Mouse (Mus musculus): ENCODE measurements around the gene Cmss1. TPM values are rescaled to one million over a fixed set of nuclear protein-coding genes. Genes with fewer than 3 reads are reported as not detected.

Gene Cmss1
- polyA plus RNA-seq, 1 experiment from 2014 or later = 35.4 TPM

- Histone ChIP-seq H3K4me3 (no peak overlapping the region), H3K27ac (no peak overlapping the region), H3K4me2 (no peak overlapping the region), H3K36me3 (no peaks in the 10 kb centered on the region), H3K4me1 (replicated peaks) (peaks cover 4% of the 10 kb centered on the region; the same call in 1 of the 2 replicates), H3K9ac (no peak overlapping the region), H3K27me3 (no peaks in the 10 kb centered on the region), H3K9me3 (replicated peaks) (no peaks in the 10 kb centered on the region)
- 65% methylated on average over 4 of the region's 4 CpGs for WGBS
- no peak for ATAC-seq (replicated peaks; ENCODE audit: insufficient number of reproducible peaks, insufficient read depth, low FRiP score, low read depth)
Observed at GRCm38 (mm10) chr16:57317127-57317526, 289.5 kb downstream of the Cmss1 start.

- Histone ChIP-seq H3K27ac (no peak overlapping the region), H3K27me3 (no peaks in the 10 kb centered on the region), H3K9me3 (replicated peaks) (no peaks in the 10 kb centered on the region), H3K36me3 (no peaks in the 10 kb centered on the region), H3K4me3 (no peak overlapping the region), H3K4me2 (no peak overlapping the region), H3K9ac (no peak overlapping the region), H3K4me1 (replicated peaks) (peaks cover 4% of the 10 kb centered on the region; the same call in 1 of the 2 replicates)
- ATAC-seq (replicated peaks; ENCODE audit: insufficient number of reproducible peaks, insufficient read depth, low FRiP score, low read depth) = no peak
- 78% methylated on average over 9 of the region's 9 CpGs for WGBS
Observed at GRCm38 (mm10) chr16:57315026-57315425, 291.6 kb downstream of the Cmss1 start.

- ATAC-seq (replicated peaks; ENCODE audit: insufficient number of reproducible peaks, insufficient read depth, low FRiP score, low read depth) = no peak
- H3K4me2 ChIP-seq = no peak overlapping the region
- H3K4me3 ChIP-seq = no peak overlapping the region
- no peaks in the 10 kb centered on the region for H3K9me3 ChIP-seq (replicated peaks)
- H3K9ac ChIP-seq = no peak overlapping the region
- peaks cover 4% of the 10 kb centered on the region; the same call in 1 of the 2 replicates for H3K4me1 ChIP-seq (replicated peaks)
- H3K27me3 ChIP-seq = no peaks in the 10 kb centered on the region
- WGBS = 91% methylated on average over 3 of the region's 3 CpGs
- H3K27ac ChIP-seq = no peak overlapping the region
- no peaks in the 10 kb centered on the region for H3K36me3 ChIP-seq
Observed at GRCm38 (mm10) chr16:57314236-57314635, 292.4 kb downstream of the Cmss1 start.

GRCm38 (mm10) chr16:57313487-57313886 lies 293.2 kb downstream of the Cmss1 start:
- no peaks in the 10 kb centered on the region for H3K36me3 ChIP-seq
- no peak overlapping the region for H3K4me2 ChIP-seq
- H3K27ac ChIP-seq = no peak overlapping the region
- 76% methylated on average over 3 of the region's 3 CpGs for WGBS
- no peak overlapping the region for H3K4me3 ChIP-seq
- ATAC-seq (replicated peaks; ENCODE audit: insufficient number of reproducible peaks, insufficient read depth, low FRiP score, low read depth) = no peak
- no peak overlapping the region for H3K9ac ChIP-seq
- peaks cover 4% of the 10 kb centered on the region; the same call in 1 of the 2 replicates for H3K4me1 ChIP-seq (replicated peaks)
- no peaks in the 10 kb centered on the region for H3K9me3 ChIP-seq (replicated peaks)
- H3K27me3 ChIP-seq = no peaks in the 10 kb centered on the region

- Histone ChIP-seq H3K4me1 (replicated peaks) (0 out of 2 replicates have a peak, but pooled peaks cover 4% of the 10 kb centered on the region), H3K27me3 (no peaks in the 10 kb centered on the region), H3K9me3 (replicated peaks) (no peaks in the 10 kb centered on the region), H3K9ac (no peak overlapping the region), H3K4me2 (no peak overlapping the region), H3K27ac (no peak overlapping the region), H3K4me3 (no peak overlapping the region), H3K36me3 (no peaks in the 10 kb centered on the region)
- 78% methylated on average over 2 of the region's 2 CpGs for WGBS
- no peak for ATAC-seq (replicated peaks; ENCODE audit: insufficient number of reproducible peaks, insufficient read depth, low FRiP score, low read depth)
Observed at GRCm38 (mm10) chr16:57312130-57312529, 294.5 kb downstream of the Cmss1 start.

GRCm38 (mm10) chr16:57305463-57305862 lies 301.2 kb downstream of the Cmss1 start:
- ATAC-seq (replicated peaks; ENCODE audit: insufficient number of reproducible peaks, insufficient read depth, low FRiP score, low read depth) = no peak
- no peaks in the 10 kb centered on the region for H3K27me3 ChIP-seq
- H3K4me3 ChIP-seq = no peak overlapping the region
- H3K9me3 ChIP-seq (replicated peaks) = no peaks in the 10 kb centered on the region
- no peak overlapping the region for H3K9ac ChIP-seq
- 58% methylated on average over 6 of the region's 6 CpGs for WGBS
- H3K36me3 ChIP-seq = no peaks in the 10 kb centered on the region
- H3K4me1 ChIP-seq (replicated peaks) = 0 out of 2 replicates have a peak, but pooled peaks cover 6% of the 10 kb centered on the region
- no peak overlapping the region for H3K27ac ChIP-seq
- no peak overlapping the region for H3K4me2 ChIP-seq

GRCm38 (mm10) chr16:57303716-57304115 lies 302.9 kb downstream of the Cmss1 start:
- Histone ChIP-seq H3K27me3 (no peaks in the 10 kb centered on the region), H3K9me3 (replicated peaks) (no peaks in the 10 kb centered on the region), H3K36me3 (no peaks in the 10 kb centered on the region), H3K27ac (no peak overlapping the region), H3K4me2 (no peak overlapping the region), H3K4me3 (no peak overlapping the region), H3K9ac (no peak overlapping the region), H3K4me1 (replicated peaks) (0 out of 2 replicates have a peak, but pooled peaks cover 6% of the 10 kb centered on the region)
- 58% methylated on average over 19 of the region's 19 CpGs for WGBS
- ATAC-seq (replicated peaks; ENCODE audit: insufficient number of reproducible peaks, insufficient read depth, low FRiP score, low read depth) = no peak

GRCm38 (mm10) chr16:57302792-57303698 lies 303.6 kb downstream of the Cmss1 start:
- no peak overlapping the region for H3K4me3 ChIP-seq
- no peak overlapping the region for H3K4me2 ChIP-seq
- H3K27me3 ChIP-seq = no peaks in the 10 kb centered on the region
- no peaks in the 10 kb centered on the region for H3K36me3 ChIP-seq
- no peak overlapping the region for H3K27ac ChIP-seq
- 85% methylated on average over 25 of the region's 25 CpGs for whole genome bisulfite sequencing
- H3K4me1 ChIP-seq (replicated peaks) = 0 out of 2 replicates have a peak, but pooled peaks cover 6% of the 10 kb centered on the region
- no peak overlapping the region for H3K9ac ChIP-seq
- H3K9me3 ChIP-seq (replicated peaks) = no peaks in the 10 kb centered on the region
- no peak for ATAC-seq (replicated peaks; ENCODE audit: insufficient number of reproducible peaks, insufficient read depth, low FRiP score, low read depth)

- no peak overlapping the region for H3K4me2 ChIP-seq
- H3K4me1 ChIP-seq (replicated peaks) = 0 out of 2 replicates have a peak, but pooled peaks cover 6% of the 10 kb centered on the region
- no peak overlapping the region for H3K9ac ChIP-seq
- ATAC-seq (replicated peaks; ENCODE audit: insufficient number of reproducible peaks, insufficient read depth, low FRiP score, low read depth) = no peak
- H3K36me3 ChIP-seq = no peaks in the 10 kb centered on the region
- WGBS = 56% methylated on average over 9 of the region's 9 CpGs
- H3K9me3 ChIP-seq (replicated peaks) = no peaks in the 10 kb centered on the region
- H3K27me3 ChIP-seq = no peaks in the 10 kb centered on the region
- no peak overlapping the region for H3K27ac ChIP-seq
- no peak overlapping the region for H3K4me3 ChIP-seq
Observed at GRCm38 (mm10) chr16:57301512-57302115, 305.1 kb downstream of the Cmss1 start.

- Histone ChIP-seq H3K4me3 (no peak overlapping the region), H3K27me3 (no peaks in the 10 kb centered on the region), H3K4me1 (replicated peaks) (no peaks in the 10 kb centered on the region; the same call in 1 of the 2 replicates), H3K4me2 (no peak overlapping the region), H3K9me3 (replicated peaks) (no peaks in the 10 kb centered on the region), H3K36me3 (no peaks in the 10 kb centered on the region), H3K9ac (no peak overlapping the region), H3K27ac (no peak overlapping the region)
- WGBS = 76% methylated on average over 10 of the region's 10 CpGs
- ATAC-seq (replicated peaks; ENCODE audit: insufficient number of reproducible peaks, insufficient read depth, low FRiP score, low read depth) = no peak
Observed at GRCm38 (mm10) chr16:57295216-57295934, 311.3 kb downstream of the Cmss1 start.

GRCm38 (mm10) chr16:57292765-57293164 lies 313.9 kb downstream of the Cmss1 start, which contains the start of gene Tmem30c:
Gene Tmem30c, minus strand, starts transcription at chr16:57292865.
- H3K27me3 ChIP-seq = no peaks in the 10 kb centered on the region
- H3K9me3 ChIP-seq (replicated peaks) = no peaks in the 10 kb centered on the region
- H3K4me1 ChIP-seq (replicated peaks) = no peaks in the 10 kb centered on the region; the same call in 1 of the 2 replicates
- 69% methylated on average over 2 of the region's 2 CpGs for WGBS
- H3K4me3 ChIP-seq = no peak within 1 kb of the TSS
- 0 out of 2 replicates have a peak within 1 kb of the TSS, but pooled peaks have one; percentile 36 for H3K27ac ChIP-seq
- no peak within 1 kb of the TSS for H3K9ac ChIP-seq
- no peak within 1 kb of the TSS for H3K4me2 ChIP-seq
- ATAC-seq (replicated peaks; ENCODE audit: insufficient number of reproducible peaks, insufficient read depth, low FRiP score, low read depth) = no peak
- H3K36me3 ChIP-seq = no peaks in the 10 kb centered on the region

Measured in heart, embryonic 15.5 days (tissue).